23 mouse cellular contexts compared by ENCODE assay signal in genomic region chr9:22089281-22089680, GRCm38 (mm10). TPM values are rescaled to one million over a fixed set of nuclear protein-coding genes. Genes with fewer than 3 reads are reported as not detected.
"Had no signal": no experiment of that assay in that cellular context is flagged by ENCODE, and none has a peak within 500 bp of the region (broad histone marks: within the 10 kb centered on the region; RNA-seq: fewer than 3 reads in every experiment).

No protein-coding gene starts in this region.

- ATAC-seq: intestine, embryonic 16.5 days; liver, postnatal 0 days; lung, postnatal 0 days; midbrain, embryonic 16.5 days had no signal

- H3K27me3 ChIP-seq: stomach, embryonic 15.5 days had no signal

- H3K4me2 ChIP-seq: limb, embryonic 13.5 days; liver, embryonic 13.5 days; lung, embryonic 14.5 days; midbrain, embryonic 12.5 days; stomach, embryonic 15.5 days had no signal

- H3K9ac ChIP-seq: limb, embryonic 13.5 days; liver, embryonic 13.5 days; liver, postnatal 0 days; lung, embryonic 14.5 days; midbrain, embryonic 12.5 days; stomach, embryonic 15.5 days had no signal

- H3K27ac ChIP-seq: limb, embryonic 10.5 days; limb, embryonic 13.5 days; liver, embryonic 13.5 days; midbrain, embryonic 12.5 days; stomach, embryonic 15.5 days had no signal

- H3K36me3 ChIP-seq: limb, embryonic 10.5 days; limb, embryonic 13.5 days; liver, embryonic 13.5 days; midbrain, embryonic 12.5 days; stomach, embryonic 15.5 days had no signal

- H3K9me3 ChIP-seq: limb, embryonic 10.5 days; limb, embryonic 13.5 days; liver, embryonic 13.5 days; megakaryocyte, embryonic 14.5 days; midbrain, embryonic 12.5 days; stomach, embryonic 15.5 days had no signal

- H3K4me3 ChIP-seq: limb, embryonic 10.5 days; limb, embryonic 13.5 days; liver, embryonic 13.5 days; megakaryocyte, embryonic 14.5 days; midbrain, embryonic 12.5 days; stomach, embryonic 15.5 days had no signal

- DNase-seq: kidney, adult 18-20 months; kidney, adult 9 months; kidney, postnatal 14 days; kidney, postnatal 4 days; layer of hippocampus, adult 9-11 months; liver, embryonic 13.5 days; liver, postnatal 0 days; lung, embryonic 14.5 days; right cerebral cortex, postnatal 4 days; thymus, postnatal 25 days had no signal

RNA-seq across cellular contexts. Expression of gene Gm49318, which starts 18.2 kb away (rescaled TPM):
- total RNA-seq: liver, adult 2 months had no signal
- polyA plus RNA-seq: intestine, embryonic 16.5 days; kidney, embryonic 16.5 days; limb, embryonic 10.5 days; limb, embryonic 13.5 days; liver, adult 2 months; liver, embryonic 13.5 days; liver, postnatal 0 days; lung, embryonic 14.5 days; lung, postnatal 0 days; midbrain, embryonic 12.5 days; midbrain, embryonic 16.5 days; neural tube, embryonic 11.5 days; neural tube, embryonic 14.5 days; stomach, embryonic 15.5 days; thymus, postnatal 0 days had no signal
